Mouse (Mus musculus) layer of hippocampus, adult 8-10 months (tissue): Measurements from ENCODE around the gene Podxl2. TPM values are rescaled to one million over a fixed set of nuclear protein-coding genes. Genes with fewer than 3 reads are reported as not detected.

ENCODE experiments used
- DNase-seq, 2 experiments: peaks; one replicate each; pipeline ENCODE4 v3.0.0; 2022; ENCODE audit warnings: low spot score in 2 of 2
- total RNA-seq, 4 experiments: library from RNA; stranded (reverse); gene quantifications; 2 replicates each; pipeline ENCODE4 v1.2.4; 2022

Podxl2 gene
- total RNA-seq, 4 experiments from 2014 or later = 160 to 178 (median 170) TPM

GRCm38 (mm10) chr6:88803957-88804695 lies 70.7 kb downstream of the Podxl2 start:
- no peak for DNase-seq

- no peak for DNase-seq
Measured at GRCm38 (mm10) chr6:88803051-88803450, 71.8 kb downstream of the Podxl2 start.

- DNase-seq = no peak
Measured at GRCm38 (mm10) chr6:88800735-88801134, 74.1 kb downstream of the Podxl2 start.

- DNase-seq = no peak
Measured at GRCm38 (mm10) chr6:88800191-88800590, 74.7 kb downstream of the Podxl2 start.

GRCm38 (mm10) chr6:88794561-88794971 lies 80.3 kb downstream of the Podxl2 start:
- DNase-seq = no peak

- no peak for DNase-seq
Measured at GRCm38 (mm10) chr6:88793872-88794271, 81.0 kb downstream of the Podxl2 start.

- no peak for DNase-seq
Measured at GRCm38 (mm10) chr6:88793243-88793642, 81.6 kb downstream of the Podxl2 start.

Other genes starting within 250 kb of the Podxl2 start
- gene Kbtbd12, start 237.1 kb downstream of the Podxl2 start, total RNA-seq = under 1 TPM in 3 of 4 experiments, not detected in 1; 0.21 to 0.36 (median 0.25) TPM
- 100 to 1,000 TPM; 162 to 167 (median 167) TPM for gene Mgll, start 150.6 kb downstream of the Podxl2 start, total RNA-seq
- gene Abtb1, start 33.1 kb downstream of the Podxl2 start, total RNA-seq = 10 to 100 TPM; 31.1 to 38.6 (median 37.0) TPM
- 1 to 10 TPM; 4.4 to 7.0 (median 5.5) TPM for gene Mcm2, start 23.7 kb upstream of the Podxl2 start, total RNA-seq
- 10 to 100 TPM; 43.9 to 50.8 (median 49.6) TPM for gene Tpra1, start 27.2 kb upstream of the Podxl2 start, total RNA-seq